Mouse (Mus musculus): Measurements from ENCODE around the gene Trim11. TPM values are rescaled to one million over a fixed set of nuclear protein-coding genes. Genes with fewer than 3 reads are reported as not detected.
A peak's percentile ranks its signal among the peaks of the same experiment; 100 is the strongest.

The Trim11 gene
- total and polyA plus RNA-seq, 3 experiments = 11.9 to 19.4 (median 14.0) TPM

- H3K4me1 ChIP-seq (ENCODE audit: control insufficient read depth, insufficient read depth, low read length) = peaks cover 16% of the 10 kb centered on the region
- no peak overlapping the region for H3K27ac ChIP-seq
- no peak overlapping the region for H3K9ac ChIP-seq (ENCODE audit: low read depth, low read length)
- H3K79me2 ChIP-seq (replicated peaks; ENCODE audit: control insufficient read depth, insufficient read depth, low read length) = no peaks in the 10 kb centered on the region
- TF ChIP-seq EP300 (IDR thresholded peaks at IDR 0.05; ENCODE audit: insufficient read depth, low read depth, low read length) (no peak), CTCF (IDR thresholded peaks at IDR 0.05) (no peak), POLR2A (IDR thresholded peaks at IDR 0.05; ENCODE audit: insufficient read depth, low read depth, low read length) (no peak; the same call in 1 of the 2 replicates)
- H3K36me3 ChIP-seq (ENCODE audit: control insufficient read depth, insufficient read depth, low read length) = 0 out of 2 replicates have a peak, but pooled peaks cover 2% of the 10 kb centered on the region
- intact Hi-C loops (cut with DNase I) = no loop called here
- H3K4me3 ChIP-seq = no peak overlapping the region
- 58% methylated on average over 6 of the region's 6 CpGs for WGBS
- no peaks in the 10 kb centered on the region for H3K27me3 ChIP-seq (ENCODE audit: control insufficient read depth, insufficient read depth, low read length)
- no peak for DNase-seq
These were observed 15.3 kb downstream of the Trim11 start for GRCm38 (mm10) chr11:58993091-58993670.

DNA sequence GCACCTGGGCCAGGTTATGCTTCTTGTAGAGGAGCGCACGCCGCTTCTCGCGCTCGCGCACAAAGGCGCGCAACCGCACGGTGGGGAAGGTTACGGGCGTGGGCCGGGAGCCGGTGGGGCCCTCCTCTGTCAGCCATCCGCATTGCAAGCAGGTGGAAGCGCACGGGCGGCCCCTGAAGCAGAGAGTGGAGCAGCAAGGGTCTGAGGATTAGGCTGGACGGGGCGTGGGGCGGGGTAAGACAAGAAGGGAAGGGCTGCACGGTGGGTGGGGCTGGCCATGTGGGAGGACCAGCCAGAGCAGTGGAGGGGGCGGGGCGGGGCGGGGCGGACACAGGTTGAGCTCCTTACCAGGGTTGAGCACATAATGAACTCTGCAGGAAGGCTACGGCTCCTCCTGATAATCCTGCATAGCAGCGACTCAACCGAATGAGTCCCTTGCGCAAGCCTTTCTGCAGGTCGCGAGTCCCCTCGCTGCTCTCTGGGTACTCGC lies 16.5 kb downstream of the Trim11 start:
- H3K4me1 ChIP-seq (ENCODE audit: control insufficient read depth, insufficient read depth, low read length) = peaks cover 16% of the 10 kb centered on the region
- no peak overlapping the region for H3K27ac ChIP-seq
- intact Hi-C loops (cut with DNase I) = no loop called here
- 0 out of 2 replicates have a peak, but pooled peaks cover 2% of the 10 kb centered on the region for H3K36me3 ChIP-seq (ENCODE audit: control insufficient read depth, insufficient read depth, low read length)
- 14% methylated on average over 35 of the region's 35 CpGs for WGBS
- H3K79me2 ChIP-seq (replicated peaks; ENCODE audit: control insufficient read depth, insufficient read depth, low read length) = no peaks in the 10 kb centered on the region
- no peaks in the 10 kb centered on the region for H3K27me3 ChIP-seq (ENCODE audit: control insufficient read depth, insufficient read depth, low read length)
- H3K9ac ChIP-seq (ENCODE audit: low read depth, low read length) = 0 out of 2 replicates have a peak overlapping the region, but pooled peaks have one; percentile 4
- no peak for TF ChIP-seq EP300 (IDR thresholded peaks at IDR 0.05; ENCODE audit: insufficient read depth, low read depth, low read length)
- TF ChIP-seq POLR2A (IDR thresholded peaks at IDR 0.05; ENCODE audit: insufficient read depth, low read depth, low read length) = 0 out of 2 replicates have a peak, but pooled peaks have one; percentile 7
- TF ChIP-seq CTCF (IDR thresholded peaks at IDR 0.05) = peak; percentile 26; the same call in 1 of the 2 replicates
- no peak overlapping the region for H3K4me3 ChIP-seq
- peak in 1 of 2 experiments; percentile 36 for DNase-seq

- H3K27me3 ChIP-seq (ENCODE audit: control insufficient read depth, insufficient read depth, low read length) = no peaks in the 10 kb centered on the region
- WGBS = 62% methylated on average over 9 of the region's 9 CpGs
- no peak for DNase-seq
- no peaks in the 10 kb centered on the region for H3K79me2 ChIP-seq (replicated peaks; ENCODE audit: control insufficient read depth, insufficient read depth, low read length)
- no peak overlapping the region; the same call in 1 of the 2 replicates for H3K27ac ChIP-seq
- 0 out of 2 replicates have a peak, but pooled peaks cover 2% of the 10 kb centered on the region for H3K36me3 ChIP-seq (ENCODE audit: control insufficient read depth, insufficient read depth, low read length)
- intact Hi-C loops (cut with DNase I) = no loop called here
- no peak overlapping the region for H3K4me3 ChIP-seq
- no peak overlapping the region; the same call in 1 of the 2 replicates for H3K9ac ChIP-seq (ENCODE audit: low read depth, low read length)
- TF ChIP-seq POLR2A (IDR thresholded peaks at IDR 0.05; ENCODE audit: insufficient read depth, low read depth, low read length) = no peak
- TF ChIP-seq CTCF (IDR thresholded peaks at IDR 0.05) = no peak
- peaks cover 16% of the 10 kb centered on the region for H3K4me1 ChIP-seq (ENCODE audit: control insufficient read depth, insufficient read depth, low read length)
These were observed 17.3 kb downstream of the Trim11 start for GRCm38 (mm10) chr11:58995061-58995806.

- Histone ChIP-seq H3K36me3 (ENCODE audit: control insufficient read depth, insufficient read depth, low read length) (0 out of 2 replicates have a peak, but pooled peaks cover 2% of the 10 kb centered on the region), H3K27ac (no peak overlapping the region; the same call in 1 of the 2 replicates), H3K9ac (ENCODE audit: low read depth, low read length) (no peak overlapping the region; the same call in 1 of the 2 replicates), H3K27me3 (ENCODE audit: control insufficient read depth, insufficient read depth, low read length) (no peaks in the 10 kb centered on the region), H3K79me2 (replicated peaks; ENCODE audit: control insufficient read depth, insufficient read depth, low read length) (no peaks in the 10 kb centered on the region), H3K4me3 (no peak overlapping the region), H3K4me1 (ENCODE audit: control insufficient read depth, insufficient read depth, low read length) (peaks cover 16% of the 10 kb centered on the region)
- WGBS = 19% methylated on average over 12 of the region's 12 CpGs
- intact Hi-C loops (cut with DNase I) = loop anchor here (2.0 kb wide), 1 partner anchor 17 kb away; the partner anchor contains the start of gene Trim11
- TF ChIP-seq CTCF (IDR thresholded peaks at IDR 0.05) (peak; percentile 51), EP300 (IDR thresholded peaks at IDR 0.05; ENCODE audit: insufficient read depth, low read depth, low read length) (no peak)
- DNase-seq = no peak
These were observed 18.0 kb downstream of the Trim11 start for GRCm38 (mm10) chr11:58995807-58996370.

DNA sequence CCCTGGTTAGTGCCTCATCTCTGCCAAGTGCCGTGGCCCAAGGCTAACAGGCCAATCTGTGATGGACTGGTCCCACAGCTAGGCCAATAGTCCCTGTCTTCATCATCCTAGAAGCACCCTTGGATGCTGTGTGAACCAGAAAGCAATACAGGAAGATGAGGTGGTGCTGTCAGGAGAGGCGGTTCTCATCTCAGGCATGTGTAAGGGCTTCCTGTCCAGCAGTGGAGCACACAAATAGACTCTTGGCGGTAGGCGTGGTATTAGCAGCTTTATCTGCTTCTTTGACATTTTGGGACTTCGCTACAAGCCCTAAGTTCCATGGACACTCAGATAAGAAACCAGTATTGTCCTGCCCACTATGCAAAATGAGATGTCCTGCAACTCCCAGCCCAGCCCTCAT lies 19.6 kb downstream of the Trim11 start:
- Histone ChIP-seq H3K9ac (ENCODE audit: low read depth, low read length) (no peak overlapping the region), H3K36me3 (ENCODE audit: control insufficient read depth, insufficient read depth, low read length) (0 out of 2 replicates have a peak, but pooled peaks cover 2% of the 10 kb centered on the region), H3K4me3 (no peak overlapping the region), H3K27ac (peak overlapping the region; percentile 89), H3K79me2 (replicated peaks; ENCODE audit: control insufficient read depth, insufficient read depth, low read length) (no peaks in the 10 kb centered on the region), H3K27me3 (ENCODE audit: control insufficient read depth, insufficient read depth, low read length) (no peaks in the 10 kb centered on the region), H3K4me1 (ENCODE audit: control insufficient read depth, insufficient read depth, low read length) (peaks cover 12% of the 10 kb centered on the region)
- DNase-seq = peak in 1 of 2 experiments; percentile 19
- intact Hi-C loops (cut with DNase I) = loop anchor here (2.0 kb wide), 1 partner anchor 19 kb away; the partner anchor contains the start of gene Trim11
- 29% methylated on average over 5 of the region's 5 CpGs for WGBS
- TF ChIP-seq CTCF (IDR thresholded peaks at IDR 0.05) (no peak), EP300 (IDR thresholded peaks at IDR 0.05; ENCODE audit: insufficient read depth, low read depth, low read length) (0 out of 2 replicates have a peak, but pooled peaks have one; percentile 27)

All from heart, adult 2 months (tissue).